Comparison of ENCODE assay signal across 19 mouse cellular contexts in the genomic region with DNA sequence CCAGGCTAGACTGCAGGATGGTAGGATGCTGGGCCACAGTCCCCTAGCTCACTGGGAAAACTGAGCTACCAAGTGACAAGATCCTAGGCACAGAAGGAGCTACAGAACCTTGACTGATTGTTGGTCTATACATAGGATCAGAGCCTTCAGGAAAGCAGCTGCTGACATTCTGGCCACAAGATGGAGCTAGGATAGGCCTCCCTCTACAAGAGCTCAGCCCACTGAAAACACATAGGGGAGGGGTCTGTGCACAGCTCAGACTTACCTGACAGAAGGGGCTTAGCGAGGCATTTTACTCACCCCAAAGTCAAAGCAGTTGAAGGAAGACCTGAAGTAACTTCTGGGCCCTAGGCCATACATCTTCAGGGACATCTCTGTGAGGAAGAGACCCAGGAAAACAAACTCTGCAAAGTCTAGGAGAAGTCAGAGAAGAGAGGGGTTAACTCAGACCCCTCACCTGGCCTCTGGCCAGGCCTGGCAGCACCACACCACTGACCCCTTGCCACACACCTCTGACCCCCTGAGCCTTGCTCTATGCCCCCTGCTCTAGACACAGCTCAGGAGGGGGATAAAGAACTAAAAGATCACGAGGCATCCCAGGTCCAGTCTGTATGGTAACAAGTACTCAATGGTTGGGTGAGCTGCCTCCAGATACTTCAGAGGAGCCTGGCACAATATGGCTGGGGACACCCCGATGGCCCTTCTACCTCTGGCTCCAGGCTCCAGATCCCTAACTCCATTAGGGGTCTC.
A peak's percentile ranks its signal among the peaks of the same experiment; 100 is the strongest.
DNase-seq lines count a peak whose midpoint lies in the region; ATAC-seq and TF ChIP-seq lines count a peak whose summit lies in the region.
"Had no signal": no experiment of that assay in that cellular context is flagged by ENCODE, and none has a peak within 500 bp of the region (broad histone marks: within the 10 kb centered on the region; RNA-seq: fewer than 3 reads in every experiment).

No protein-coding gene starts in this region.

- no peaks in the 10 kb centered on the region for H3K9me3 ChIP-seq in embryonic facial prominence, embryonic 15.5 days (replicated peaks)
- no peaks in the 10 kb centered on the region for H3K9me3 ChIP-seq in embryonic facial prominence, embryonic 10.5 days
- H3K9me3 ChIP-seq: G1E; heart, embryonic 13.5 days; liver, embryonic 12.5 days; megakaryocyte, embryonic 14.5 days had no signal

- no peaks in the 10 kb centered on the region for H3K4me1 ChIP-seq in embryonic facial prominence, embryonic 15.5 days
- H3K4me1 ChIP-seq in embryonic facial prominence, embryonic 10.5 days: no peaks in the 10 kb centered on the region
- H3K4me1 ChIP-seq: heart, embryonic 13.5 days; liver, embryonic 12.5 days; megakaryocyte, embryonic 14.5 days had no signal

- H3K4me2 ChIP-seq in embryonic facial prominence, embryonic 15.5 days (replicated peaks): no peak overlapping the region
- H3K4me2 ChIP-seq: heart, embryonic 13.5 days; liver, embryonic 12.5 days had no signal

- TF ChIP-seq CTCF in layer of hippocampus, adult 2 months (conservative IDR thresholded peaks at IDR 0.05): peak; percentile 24

- H3K27me3 ChIP-seq in embryonic facial prominence, embryonic 15.5 days: no peaks in the 10 kb centered on the region
- no peaks in the 10 kb centered on the region for H3K27me3 ChIP-seq in embryonic facial prominence, embryonic 10.5 days (replicated peaks; ENCODE audit: low read depth, poor library complexity, severe bottlenecking)
- H3K27me3 ChIP-seq: heart, embryonic 13.5 days; liver, embryonic 12.5 days had no signal

- WGBS in embryonic facial prominence, embryonic 15.5 days: 70% methylated on average over 3 of the region's 3 CpGs
- WGBS in embryonic facial prominence, embryonic 10.5 days: 76% methylated on average over 3 of the region's 3 CpGs

- peak; percentile 61; the same call in 1 of the 2 replicates for ATAC-seq in embryonic facial prominence, embryonic 15.5 days (ENCODE audit: insufficient number of reproducible peaks, low FRiP score, low TSS enrichment, low read depth)
- ATAC-seq: liver, embryonic 12.5 days had no signal

- no peak overlapping the region for H3K4me3 ChIP-seq in embryonic facial prominence, embryonic 15.5 days (replicated peaks)
- H3K4me3 ChIP-seq in embryonic facial prominence, embryonic 10.5 days: no peak overlapping the region
- no peak overlapping the region for H3K4me3 ChIP-seq in layer of hippocampus, adult 2 months
- H3K4me3 ChIP-seq: heart, embryonic 13.5 days; liver, embryonic 12.5 days; megakaryocyte, embryonic 14.5 days had no signal

- no peak overlapping the region for H3K27ac ChIP-seq in embryonic facial prominence, embryonic 15.5 days (replicated peaks)
- no peak overlapping the region for H3K27ac ChIP-seq in embryonic facial prominence, embryonic 10.5 days (replicated peaks)
- no peak overlapping the region for H3K27ac ChIP-seq in layer of hippocampus, adult 2 months
- H3K27ac ChIP-seq: heart, embryonic 13.5 days; liver, embryonic 12.5 days had no signal

- DNase-seq in embryonic facial prominence, embryonic 10.5 days (ENCODE audit: low spot score): no peak
- no peak for DNase-seq in layer of hippocampus, adult 2 months (ENCODE audit: low spot score in 2 of 2)
- no peak for DNase-seq in layer of hippocampus, postnatal 36 days
- DNase-seq in thymus, postnatal 0 days (ENCODE audit: low spot score): peak; percentile 31
- DNase-seq in thymus, postnatal 36 days: no peak
- DNase-seq in right cerebral cortex, postnatal 25 days: no peak
- DNase-seq in adipocyte (ENCODE audit: low spot score): no peak
- DNase-seq: adrenal gland, adult 8-10 months; cerebellum, adult 9-10 months; gastrocnemius, postnatal 25 days; kidney, adult 11 months; kidney, postnatal 25 days; left cerebral cortex, postnatal 4 days; lung, postnatal 10 days had no signal

- H3K36me3 ChIP-seq in embryonic facial prominence, embryonic 15.5 days: no peaks in the 10 kb centered on the region
- no peaks in the 10 kb centered on the region for H3K36me3 ChIP-seq in embryonic facial prominence, embryonic 10.5 days (replicated peaks)
- H3K36me3 ChIP-seq: G1E; heart, embryonic 13.5 days; liver, embryonic 12.5 days had no signal

- no peak overlapping the region for H3K9ac ChIP-seq in embryonic facial prominence, embryonic 15.5 days
- H3K9ac ChIP-seq: heart, embryonic 13.5 days; liver, embryonic 12.5 days had no signal
